Mouse (Mus musculus): ENCODE measurements around the gene Tnnt3.

GRCm38 (mm10) chr7:142500032-142500431 lies 1.4 kb downstream of the Tnnt3 start:
- TF ChIP-seq EP300 (IDR thresholded peaks at IDR 0.05) (no peak), CTCF (IDR thresholded peaks at IDR 0.05) (no peak)
